Mouse (Mus musculus): ENCODE data around the gene Rfx2.

DNA sequence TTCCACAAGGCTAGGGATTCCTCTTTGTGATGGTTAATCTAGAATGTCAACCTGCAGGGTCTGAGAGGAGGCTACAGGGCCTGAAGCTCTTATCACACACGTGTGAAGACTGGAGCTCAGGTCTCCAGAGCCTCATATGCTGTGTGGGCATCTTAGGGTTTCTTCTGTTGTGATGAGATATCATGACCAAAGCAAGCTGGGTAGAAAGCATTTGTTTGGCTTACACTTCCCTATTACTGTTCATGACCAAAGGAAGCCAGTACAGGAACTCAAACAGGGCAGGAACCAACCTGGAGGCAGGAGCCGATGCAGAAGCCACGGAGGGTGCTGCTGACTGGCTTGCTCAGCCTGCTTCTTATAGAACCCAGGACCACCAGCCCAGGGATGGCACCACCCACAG is 24.6 kb upstream of the Rfx2 start:
- TF ChIP-seq CTCF (IDR thresholded peaks at IDR 0.05; ENCODE audit: borderline replicate concordance, control insufficient read depth, extremely low read depth, insufficient read depth, low read length, poor library complexity) (no peak), POLR2A (IDR thresholded peaks at IDR 0.05; ENCODE audit: control insufficient read depth, extremely low read depth, insufficient read depth, low read length, poor library complexity) (no peak)
